Mouse (Mus musculus) spleen, adult 18-20 months (tissue): ENCODE measurements around the gene Lurap1.

Experiments
- DNase-seq, 2 experiments: peaks; one replicate each; pipeline ENCODE4 v3.0.0; 2022; ENCODE audit warnings: mixed read lengths in 2 of 2

The Lurap1 gene

GRCm38 (mm10) chr4:116159912-116160311, 8.8 kb upstream of the Lurap1 start:
- no peak for DNase-seq

GRCm38 (mm10) chr4:116157882-116158281, 6.7 kb upstream of the Lurap1 start:
- DNase-seq, result no peak

GRCm38 (mm10) chr4:116152702-116153101, 1.6 kb upstream of the Lurap1 start:
- no peak for DNase-seq

GRCm38 (mm10) chr4:116150862-116151221, 296 bp downstream of the Lurap1 start:
- DNase-seq, result no peak

GRCm38 (mm10) chr4:116150156-116150861, 829 bp downstream of the Lurap1 start:
- DNase-seq, result peak; percentile 51 to 75

- no peak for DNase-seq
Observed at GRCm38 (mm10) chr4:116149812-116150155, 1.4 kb downstream of the Lurap1 start.

- DNase-seq, result peak; percentile 18 to 69
Observed at GRCm38 (mm10) chr4:116143891-116144717, 7.0 kb downstream of the Lurap1 start.

- DNase-seq, result peak in 1 of 2 experiments; percentile 14
Observed at GRCm38 (mm10) chr4:116143317-116143811, 7.8 kb downstream of the Lurap1 start.

GRCm38 (mm10) chr4:116142269-116142668, 8.9 kb downstream of the Lurap1 start:
- no peak for DNase-seq

GRCm38 (mm10) chr4:116141736-116142135, 9.4 kb downstream of the Lurap1 start:
- no peak for DNase-seq

GRCm38 (mm10) chr4:116140801-116141574, 10.2 kb downstream of the Lurap1 start:
- no peak for DNase-seq

GRCm38 (mm10) chr4:116137421-116137996, 13.6 kb downstream of the Lurap1 start:
- peak; percentile 28 to 37 for DNase-seq

- no peak for DNase-seq
Observed at GRCm38 (mm10) chr4:116134990-116135389, 16.1 kb downstream of the Lurap1 start.

- DNase-seq, result no peak
Observed at GRCm38 (mm10) chr4:116133126-116133525, 18.0 kb downstream of the Lurap1 start.

- no peak for DNase-seq
Observed at GRCm38 (mm10) chr4:116127956-116128355, 23.2 kb downstream of the Lurap1 start.

GRCm38 (mm10) chr4:116125803-116126386, 25.2 kb downstream of the Lurap1 start:
- no peak for DNase-seq

GRCm38 (mm10) chr4:116123602-116124519, 27.3 kb downstream of the Lurap1 start, which contains the start of the genes Rad54l and Pomgnt1:
Gene Rad54l (minus strand): TSS chr4:116123690.
Gene Pomgnt1 (plus strand): TSS chr4:116123840.
- peak; percentile 56 to 66 for DNase-seq

- DNase-seq, result no peak
Observed at GRCm38 (mm10) chr4:116122762-116123161, 28.4 kb downstream of the Lurap1 start.

- DNase-seq, result no peak
Observed at GRCm38 (mm10) chr4:116111486-116111885, 39.7 kb downstream of the Lurap1 start.

- DNase-seq, result no peak
Observed at GRCm38 (mm10) chr4:116110695-116111094, 40.4 kb downstream of the Lurap1 start.

- DNase-seq, result no peak
Observed at GRCm38 (mm10) chr4:116105278-116105677, 45.9 kb downstream of the Lurap1 start.
